8 mouse cellular contexts compared by ENCODE assay signal in the genomic region with DNA sequence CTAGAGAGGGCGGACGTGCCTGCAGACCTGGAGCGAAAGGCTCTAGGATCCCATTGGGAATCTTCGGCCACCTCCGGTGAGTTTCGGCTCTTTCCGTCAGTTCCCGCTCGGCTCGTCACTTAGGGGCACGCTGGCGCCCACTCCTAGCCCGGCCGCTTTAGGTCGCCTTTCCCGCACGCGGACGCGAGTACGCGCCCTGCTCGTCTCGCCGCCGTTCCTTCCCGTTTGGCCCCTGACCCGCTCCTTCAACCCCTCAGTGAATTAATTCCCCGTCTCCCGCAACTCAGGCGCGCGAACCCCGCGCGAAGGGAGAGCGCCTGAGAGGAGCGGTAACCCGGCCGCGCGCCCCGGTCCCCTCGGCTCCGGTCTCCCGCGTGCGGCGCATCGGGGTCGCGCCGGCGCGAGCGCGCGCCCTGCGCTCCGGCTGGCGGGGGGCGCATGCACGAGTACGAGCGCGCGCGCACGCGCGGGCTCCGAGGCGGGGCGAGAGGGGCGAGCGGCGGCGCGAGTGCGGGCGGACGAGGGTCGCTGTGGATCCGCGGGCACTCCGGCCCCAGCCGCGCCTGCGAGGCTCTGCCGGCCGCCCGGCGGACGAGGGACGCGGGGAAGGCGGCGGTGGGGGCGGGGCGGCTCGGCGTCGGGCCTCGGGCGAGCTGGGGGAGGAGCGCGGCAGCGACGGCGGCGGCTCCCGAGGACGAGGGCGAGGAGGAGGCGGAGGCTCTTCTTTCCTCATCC. TPM values are rescaled to one million over a fixed set of nuclear protein-coding genes. Genes with fewer than 3 reads are reported as not detected.
DNase-seq lines count a peak whose midpoint lies in the region; ATAC-seq and TF ChIP-seq lines count a peak whose summit lies in the region.

No protein-coding gene starts in this region.

- peak; percentile 73 for ATAC-seq in intestine, postnatal 0 days

- H3K4me2 ChIP-seq in intestine, postnatal 0 days (replicated peaks; ENCODE audit: low read depth) = peak overlapping the region; percentile 90

- no peak for TF ChIP-seq CTCF in intestine, postnatal 0 days (IDR thresholded peaks at IDR 0.05; ENCODE audit: low read depth)
- no peak for TF ChIP-seq CTCF in small intestine, adult 2 months (IDR thresholded peaks at IDR 0.05; ENCODE audit: extremely low read depth, insufficient read length, insufficient replicate concordance, low read depth, low read length)

- H3K27me3 ChIP-seq in intestine, postnatal 0 days (replicated peaks; ENCODE audit: control insufficient read depth, insufficient read depth, low read length) = no peaks in the 10 kb centered on the region
- peaks cover 3% of the 10 kb centered on the region; the same call in 1 of the 2 replicates for H3K27me3 ChIP-seq in midbrain, embryonic 10.5 days (ENCODE audit: low read depth, poor library complexity, severe bottlenecking)
- H3K27me3 ChIP-seq in small intestine, adult 2 months (ENCODE audit: control insufficient read depth, insufficient read depth, low read length) = no peaks in the 10 kb centered on the region

- no peaks in the 10 kb centered on the region for H3K4me1 ChIP-seq in intestine, postnatal 0 days (replicated peaks; ENCODE audit: control insufficient read depth, insufficient read depth, low read length)
- peaks cover 42% of the 10 kb centered on the region for H3K4me1 ChIP-seq in midbrain, embryonic 10.5 days
- peaks cover 3% of the 10 kb centered on the region; the same call in 1 of the 2 replicates for H3K4me1 ChIP-seq in small intestine, adult 2 months (ENCODE audit: control insufficient read depth, insufficient read depth, insufficient read length, low read length)

- intact Hi-C loops in left cerebral cortex, postnatal 36 days (cut with DNase I) = no loop called here

- H3K9me3 ChIP-seq in intestine, postnatal 0 days (ENCODE audit: control insufficient read depth) = no peaks in the 10 kb centered on the region
- H3K9me3 ChIP-seq in midbrain, embryonic 10.5 days (replicated peaks) = no peaks in the 10 kb centered on the region

- peak; percentile 75 for DNase-seq in adrenal gland, adult 8-10 months
- peak; percentile 96 for DNase-seq in embryo, embryonic 11 days
- peak; percentile 77 to 91 for DNase-seq in gastrocnemius, postnatal 4 days (ENCODE audit: low spot score in 2 of 2)
- peak; percentile 89 for DNase-seq in left cerebral cortex, postnatal 36 days (ENCODE audit: low spot score in 2 of 2)
- DNase-seq in midbrain, embryonic 10.5 days (ENCODE audit: low spot score) = peak; percentile 95
- no peak for DNase-seq in natural killer cell, adult 2 months (ENCODE audit: low spot score in 2 of 2)

- no peaks in the 10 kb centered on the region for H3K36me3 ChIP-seq in intestine, postnatal 0 days (ENCODE audit: control insufficient read depth, insufficient read depth)
- H3K36me3 ChIP-seq in midbrain, embryonic 10.5 days = peaks cover 7% of the 10 kb centered on the region
- no peaks in the 10 kb centered on the region for H3K36me3 ChIP-seq in small intestine, adult 2 months (ENCODE audit: control insufficient read depth, insufficient read depth, low read length)

- peak overlapping the region; percentile 93 for H3K9ac ChIP-seq in intestine, postnatal 0 days (ENCODE audit: low read depth, low read length)

- H3K27ac ChIP-seq in intestine, postnatal 0 days (ENCODE audit: low read depth, low read length) = peak overlapping the region; percentile 91
- peak overlapping the region; percentile 95 for H3K27ac ChIP-seq in midbrain, embryonic 10.5 days (replicated peaks)
- peak overlapping the region; percentile 69 for H3K27ac ChIP-seq in small intestine, adult 2 months (ENCODE audit: insufficient read depth, low read depth, low read length)

- under 1% methylated on average over 114 of the region's 115 CpGs for WGBS in intestine, postnatal 0 days
- under 1% methylated on average over 115 of the region's 115 CpGs for WGBS in midbrain, embryonic 10.5 days
- under 1% methylated on average over 114 of the region's 115 CpGs for WGBS in small intestine, adult 2 months

- H3K4me3 ChIP-seq in intestine, postnatal 0 days (ENCODE audit: low read depth, low read length) = peak overlapping the region; percentile 89
- peak overlapping the region; percentile 80 for H3K4me3 ChIP-seq in midbrain, embryonic 10.5 days
- peak overlapping the region; percentile 91 for H3K4me3 ChIP-seq in small intestine, adult 2 months (ENCODE audit: low read depth, low read length)

- TF ChIP-seq POLR2A in small intestine, adult 2 months (IDR thresholded peaks at IDR 0.05; ENCODE audit: low read depth, low read length) = no peak; the same call in none of the 2 replicates

RNA-seq across cellular contexts. Expression of gene Spats2, which starts 0.5 kb away (rescaled TPM):
- 10 to 100 TPM; 13.9 to 20.1 (median 17.6) TPM for total RNA-seq in adrenal gland, adult 8-10 months (2022)
- 10 to 100 TPM; 21.4 to 22.4 TPM for total RNA-seq in gastrocnemius, postnatal 4 days (2021)
- 14.3 and 16.0 TPM in 2 replicates for polyA plus RNA-seq in intestine, postnatal 0 days (2015; fragmentation: Nextera tagmentation; extraction: Ambion mirVana)
- total RNA-seq in left cerebral cortex, postnatal 36 days (2021) = 10 to 100 TPM; 35.2 to 37.5 TPM
- 55.3 and 57.1 TPM in 2 replicates for polyA plus RNA-seq in midbrain, embryonic 10.5 days (2016; fragmentation: Nextera tagmentation; extraction: Ambion mirVana)
- polyA plus RNA-seq in small intestine, adult 2 months (2012; rRNA removed) = 1.6 and 3.9 TPM in 2 replicates

RNA-seq across cellular contexts. Expression of gene Dnajc22, which starts 33.3 kb away (rescaled TPM):
- 1 to 10 TPM in 2 of 4 experiments, under 1 TPM in 2; 0.37 to 1.6 (median 1.2) TPM for total RNA-seq in adrenal gland, adult 8-10 months (2022)
- not detected for total RNA-seq in gastrocnemius, postnatal 4 days (2021)
- 52.9 and 55.7 TPM in 2 replicates for polyA plus RNA-seq in intestine, postnatal 0 days (2015; fragmentation: Nextera tagmentation; extraction: Ambion mirVana)
- total RNA-seq in left cerebral cortex, postnatal 36 days (2021) = under 1 TPM; 0.25 to 0.27 TPM
- polyA plus RNA-seq in midbrain, embryonic 10.5 days (2016; fragmentation: Nextera tagmentation; extraction: Ambion mirVana) = 0.99 and 1.3 TPM in 2 replicates
- 24.6 and 43.2 TPM in 2 replicates for polyA plus RNA-seq in small intestine, adult 2 months (2012; rRNA removed)

RNA-seq across cellular contexts. Expression of gene C1ql4, which starts 38.6 kb away (rescaled TPM):
- not detected for total RNA-seq in adrenal gland, adult 8-10 months (2022)
- total RNA-seq in gastrocnemius, postnatal 4 days (2021) = not detected
- 0.10 and 0.17 TPM in 2 replicates for polyA plus RNA-seq in intestine, postnatal 0 days (2015; fragmentation: Nextera tagmentation; extraction: Ambion mirVana)
- total RNA-seq in left cerebral cortex, postnatal 36 days (2021) = not detected
- polyA plus RNA-seq in midbrain, embryonic 10.5 days (2016; fragmentation: Nextera tagmentation; extraction: Ambion mirVana) = 0.21 and 2.3 TPM in 2 replicates
- polyA plus RNA-seq in small intestine, adult 2 months (2012; rRNA removed) = not detected in 2 replicates

RNA-seq across cellular contexts. Expression of gene Troap, which starts 51.9 kb away (rescaled TPM):
- total RNA-seq in adrenal gland, adult 8-10 months (2022) = 1 to 10 TPM in 1 of 4 experiments, under 1 TPM in 3; 0.22 to 2.3 (median 0.67) TPM
- 10 to 100 TPM in 1 of 2 experiments, 1 to 10 TPM in 1; 5.9 to 10.6 TPM for total RNA-seq in gastrocnemius, postnatal 4 days (2021)
- polyA plus RNA-seq in intestine, postnatal 0 days (2015; fragmentation: Nextera tagmentation; extraction: Ambion mirVana) = 4.8 TPM in 2 replicates
- total RNA-seq in left cerebral cortex, postnatal 36 days (2021) = under 1 TPM in 1 of 2 experiments, not detected in 1; 0.32 TPM
- polyA plus RNA-seq in midbrain, embryonic 10.5 days (2016; fragmentation: Nextera tagmentation; extraction: Ambion mirVana) = 47.5 and 50.2 TPM in 2 replicates
- polyA plus RNA-seq in small intestine, adult 2 months (2012; rRNA removed) = 5.3 and 9.0 TPM in 2 replicates

Comparison
In these comparisons a context has a peak if more than half of its experiments do, and no peak if none do; other contexts are left out.
1. DNase-seq: peak in adrenal gland, adult 8-10 months (single experiment), embryo, embryonic 11 days (single experiment), gastrocnemius, postnatal 4 days (2 of 2), left cerebral cortex, postnatal 36 days (2 of 2) and midbrain, embryonic 10.5 days (single experiment); none in natural killer cell, adult 2 months (0 of 2).
2. Peak in every context shown above with its lines, with median percentiles within 50 percentile points of each other: H3K27ac ChIP-seq and H3K4me3 ChIP-seq.